Comparison of ENCODE assay signal across 9 mouse cellular contexts in the genomic region with DNA sequence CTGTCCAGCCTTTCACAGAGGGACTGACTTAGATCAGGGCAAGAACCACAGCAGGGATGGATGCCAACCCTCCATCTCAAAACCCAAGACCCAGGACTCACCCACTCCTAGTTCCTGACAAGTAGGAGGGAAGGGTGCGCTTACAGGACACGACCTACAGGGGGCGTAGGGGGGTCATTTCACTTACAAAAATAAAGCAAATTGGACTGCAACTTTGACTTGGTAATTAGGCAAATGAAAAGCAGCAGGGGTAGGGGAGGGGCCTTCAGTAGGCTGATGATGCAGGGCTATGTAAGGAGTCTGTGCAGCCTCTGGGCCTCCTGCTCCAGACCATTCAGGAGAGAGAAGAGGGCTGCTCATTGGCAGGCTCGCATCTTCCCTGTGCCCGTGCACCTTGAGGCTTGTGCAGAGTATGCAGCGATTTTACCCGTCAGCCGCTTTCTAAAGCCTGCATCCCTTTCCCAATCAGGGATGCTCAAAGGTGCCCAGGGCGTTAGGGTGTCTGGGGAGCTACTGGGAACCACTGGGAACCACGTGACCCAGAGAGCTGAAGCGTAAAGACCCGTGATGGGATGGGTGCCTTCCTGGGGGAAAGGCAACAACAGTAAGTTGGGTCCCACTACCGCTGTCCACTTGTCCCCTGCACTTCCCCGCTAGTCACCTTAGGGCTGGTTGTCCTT. TPM values are rescaled to one million over a fixed set of nuclear protein-coding genes. Genes with fewer than 3 reads are reported as not detected.
DNase-seq lines count a peak whose midpoint lies in the region; ATAC-seq and TF ChIP-seq lines count a peak whose summit lies in the region.
"Had no signal": no experiment of that assay in that cellular context is flagged by ENCODE, and none has a peak within 500 bp of the region (broad histone marks: within the 10 kb centered on the region; RNA-seq: fewer than 3 reads in every experiment).

No protein-coding gene starts in this region.

- H3K4me1 ChIP-seq in hindbrain, embryonic 11.5 days (replicated peaks; ENCODE audit: control insufficient read depth, insufficient read depth, low read length) = peaks cover 4% of the 10 kb centered on the region
- H3K4me1 ChIP-seq in hindbrain, embryonic 12.5 days = peaks cover 60% of the 10 kb centered on the region
- H3K4me1 ChIP-seq in bone marrow, adult 2 months (ENCODE audit: control insufficient read depth, insufficient read depth, low read length) = peaks cover 2% of the 10 kb centered on the region; the same call in 1 of the 2 replicates
- peaks cover 68% of the 10 kb centered on the region for H3K4me1 ChIP-seq in hindbrain, embryonic 15.5 days (replicated peaks)

- no peak overlapping the region for H3K4me3 ChIP-seq in hindbrain, embryonic 11.5 days (ENCODE audit: low read depth, low read length)
- no peak overlapping the region for H3K4me3 ChIP-seq in hindbrain, embryonic 12.5 days
- H3K4me3 ChIP-seq in bone marrow, adult 2 months (replicated peaks; ENCODE audit: control insufficient read depth, low read depth, low read length) = no peak overlapping the region
- no peak overlapping the region for H3K4me3 ChIP-seq in hindbrain, embryonic 15.5 days

- 0 out of 2 replicates have a peak, but pooled peaks cover 2% of the 10 kb centered on the region for H3K36me3 ChIP-seq in hindbrain, embryonic 11.5 days (ENCODE audit: control insufficient read depth, insufficient read depth, low read length)
- H3K36me3 ChIP-seq in hindbrain, embryonic 12.5 days = peaks cover 41% of the 10 kb centered on the region
- H3K36me3 ChIP-seq in hindbrain, embryonic 15.5 days = peaks cover 2% of the 10 kb centered on the region; the same call in 1 of the 2 replicates

- no peak for TF ChIP-seq POLR2A in bone marrow, adult 2 months (IDR thresholded peaks at IDR 0.05; ENCODE audit: borderline replicate concordance, control insufficient read depth, low read depth, low read length)

- H3K9me3 ChIP-seq in hindbrain, embryonic 11.5 days (ENCODE audit: control insufficient read depth, low read length) = no peaks in the 10 kb centered on the region
- H3K9me3 ChIP-seq in hindbrain, embryonic 12.5 days (replicated peaks) = no peaks in the 10 kb centered on the region
- no peaks in the 10 kb centered on the region for H3K9me3 ChIP-seq in hindbrain, embryonic 15.5 days

- DNase-seq in hindbrain, embryonic 11.5 days (ENCODE audit: low spot score) = peak; percentile 70
- peak; percentile 47 to 49 for DNase-seq in B cell, adult 2 months
- no peak for DNase-seq in ovary, adult 18-20 months (ENCODE audit: low spot score)
- no peak for DNase-seq in yolk sac, embryonic 10.5 days (ENCODE audit: low spot score)
- no peak for DNase-seq in kidney, adult 18-20 months

- H3K4me2 ChIP-seq in hindbrain, embryonic 11.5 days (replicated peaks; ENCODE audit: low read depth, low read length) = no peak overlapping the region
- no peak overlapping the region for H3K4me2 ChIP-seq in hindbrain, embryonic 12.5 days (replicated peaks)
- no peak overlapping the region for H3K4me2 ChIP-seq in hindbrain, embryonic 15.5 days

- TF ChIP-seq CTCF in bone marrow, adult 2 months (IDR thresholded peaks at IDR 0.05; ENCODE audit: control insufficient read depth, insufficient read depth, low read length) = peak; percentile 57

- WGBS in hindbrain, embryonic 11.5 days = 50% methylated on average over 14 of the region's 14 CpGs
- WGBS in hindbrain, embryonic 12.5 days = 59% methylated on average over 14 of the region's 14 CpGs
- 80% methylated on average over 14 of the region's 14 CpGs for WGBS in bone marrow, adult 2 months
- WGBS in hindbrain, embryonic 15.5 days = 52% methylated on average over 14 of the region's 14 CpGs

- H3K27me3 ChIP-seq in hindbrain, embryonic 11.5 days (ENCODE audit: control insufficient read depth, insufficient read depth, low read length) = no peaks in the 10 kb centered on the region
- H3K27me3 ChIP-seq in hindbrain, embryonic 12.5 days = no peaks in the 10 kb centered on the region
- no peaks in the 10 kb centered on the region for H3K27me3 ChIP-seq in hindbrain, embryonic 15.5 days

- no peak overlapping the region for H3K27ac ChIP-seq in hindbrain, embryonic 11.5 days (ENCODE audit: low read depth, low read length)
- H3K27ac ChIP-seq in hindbrain, embryonic 12.5 days = no peak overlapping the region
- H3K27ac ChIP-seq in bone marrow, adult 2 months (ENCODE audit: control insufficient read depth, insufficient read depth, low read depth, low read length, poor library complexity) = no peak overlapping the region
- H3K27ac ChIP-seq in hindbrain, embryonic 15.5 days (replicated peaks) = peak overlapping the region; percentile 51; the same call in 1 of the 2 replicates

- no peak overlapping the region for H3K9ac ChIP-seq in hindbrain, embryonic 11.5 days (ENCODE audit: low read depth, low read length)
- H3K9ac ChIP-seq in hindbrain, embryonic 12.5 days = no peak overlapping the region
- H3K9ac ChIP-seq in hindbrain, embryonic 15.5 days = no peak overlapping the region

- no peak for ATAC-seq in hindbrain, embryonic 11.5 days (ENCODE audit: low FRiP score)
- no peak; the same call in 1 of the 2 replicates for ATAC-seq in hindbrain, embryonic 12.5 days (ENCODE audit: low FRiP score)
- ATAC-seq in hindbrain, embryonic 15.5 days (ENCODE audit: low FRiP score, low read depth) = no peak

RNA-seq across cellular contexts. Expression of a gene that starts 8.8 kb away (rescaled TPM):
- 0.26 TPM in 1 of 2 replicates, not detected in the other for polyA plus RNA-seq in hindbrain, embryonic 11.5 days (2014; fragmentation: Nextera tagmentation; extraction: Ambion mirVana)
- 0.61 TPM in 1 of 2 replicates, not detected in the other for polyA plus RNA-seq in hindbrain, embryonic 12.5 days (2016; fragmentation: Nextera tagmentation; extraction: Ambion mirVana)
- polyA plus RNA-seq in bone marrow, adult 2 months (2011; ENCODE audit: insufficient read depth, insufficient read length, low replicate concordance, missing spikeins) = not detected in 2 replicates
- 0.44 TPM in 1 of 2 replicates, not detected in the other for polyA plus RNA-seq in hindbrain, embryonic 15.5 days (2015; fragmentation: Nextera tagmentation; extraction: Ambion mirVana)
- polyA plus RNA-seq: intestine, embryonic 14.5 days had no signal

RNA-seq across cellular contexts. Expression of a gene that starts 9.2 kb away (rescaled TPM):
- 10.8 and 14.4 TPM in 2 replicates for polyA plus RNA-seq in hindbrain, embryonic 11.5 days (2014; fragmentation: Nextera tagmentation; extraction: Ambion mirVana)
- polyA plus RNA-seq in hindbrain, embryonic 12.5 days (2016; fragmentation: Nextera tagmentation; extraction: Ambion mirVana) = 34.7 and 38.0 TPM in 2 replicates
- 24.2 and 29.0 TPM in 2 replicates for polyA plus RNA-seq in bone marrow, adult 2 months (2011; ENCODE audit: insufficient read depth, insufficient read length, low replicate concordance, missing spikeins)
- 60.8 and 64.5 TPM in 2 replicates for polyA plus RNA-seq in hindbrain, embryonic 15.5 days (2015; fragmentation: Nextera tagmentation; extraction: Ambion mirVana)

RNA-seq across cellular contexts. Expression of a gene that starts 20.7 kb away (rescaled TPM):
- 1.5 and 1.7 TPM in 2 replicates for polyA plus RNA-seq in hindbrain, embryonic 11.5 days (2014; fragmentation: Nextera tagmentation; extraction: Ambion mirVana)
- 13.1 TPM in 2 replicates for polyA plus RNA-seq in hindbrain, embryonic 12.5 days (2016; fragmentation: Nextera tagmentation; extraction: Ambion mirVana)
- polyA plus RNA-seq in bone marrow, adult 2 months (2011; ENCODE audit: insufficient read depth, insufficient read length, low replicate concordance, missing spikeins) = 0.40 and 0.60 TPM in 2 replicates
- polyA plus RNA-seq in hindbrain, embryonic 15.5 days (2015; fragmentation: Nextera tagmentation; extraction: Ambion mirVana) = 49.9 and 61.3 TPM in 2 replicates

RNA-seq across cellular contexts. Expression of a gene that starts 47.6 kb away (rescaled TPM):
- 61.8 and 71.9 TPM in 2 replicates for polyA plus RNA-seq in hindbrain, embryonic 11.5 days (2014; fragmentation: Nextera tagmentation; extraction: Ambion mirVana)
- 76.8 and 78.1 TPM in 2 replicates for polyA plus RNA-seq in hindbrain, embryonic 12.5 days (2016; fragmentation: Nextera tagmentation; extraction: Ambion mirVana)
- polyA plus RNA-seq in bone marrow, adult 2 months (2011; ENCODE audit: insufficient read depth, insufficient read length, low replicate concordance, missing spikeins) = 6.8 and 8.4 TPM in 2 replicates
- 68.7 and 69.6 TPM in 2 replicates for polyA plus RNA-seq in hindbrain, embryonic 15.5 days (2015; fragmentation: Nextera tagmentation; extraction: Ambion mirVana)

Comparison
In these comparisons a context has a peak if more than half of its experiments do, and no peak if none do; other contexts are left out.
1. DNase-seq: peak in hindbrain, embryonic 11.5 days (single experiment) and B cell, adult 2 months (2 of 2); none in ovary, adult 18-20 months (single experiment), yolk sac, embryonic 10.5 days (single experiment) and kidney, adult 18-20 months (single experiment).